Mouse (Mus musculus): Measurements from ENCODE around the gene Repin1. TPM values are rescaled to one million over a fixed set of nuclear protein-coding genes. Genes with fewer than 3 reads are reported as not detected.

Gene Repin1
- polyA plus RNA-seq, 1 experiment from 2014 or later: 21.0 TPM

DNA sequence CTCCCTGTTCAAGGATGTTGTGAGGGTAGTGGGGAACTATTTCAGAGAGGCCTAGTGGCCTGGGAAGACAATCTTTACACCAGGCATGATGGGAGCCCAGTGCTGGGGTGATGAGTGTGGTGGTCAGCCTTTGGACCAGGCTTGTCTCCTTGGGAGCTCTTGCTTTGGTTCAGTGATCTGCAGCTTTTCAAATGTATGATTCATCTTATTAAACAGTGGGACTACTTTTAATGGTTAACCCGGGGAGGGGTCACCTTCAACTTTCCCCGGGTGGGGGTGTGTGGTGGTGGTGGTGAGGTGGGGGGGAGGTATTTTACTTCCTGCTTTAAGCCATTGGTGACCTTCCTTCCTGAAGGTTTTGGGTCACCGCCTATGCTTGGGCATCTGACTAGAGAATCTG is 34.7 kb downstream of the Repin1 start:
- Histone ChIP-seq H3K4me3 (no peak overlapping the region), H3K36me3 (no peaks in the 10 kb centered on the region), H3K9me3 (no peaks in the 10 kb centered on the region), H3K4me1 (peaks cover 22% of the 10 kb centered on the region), H3K4me2 (no peak overlapping the region), H3K27ac (no peak overlapping the region), H3K9ac (no peak overlapping the region), H3K27me3 (peaks cover 47% of the 10 kb centered on the region)
- ATAC-seq (ENCODE audit: insufficient number of reproducible peaks, low FRiP score, low TSS enrichment, low read depth): no peak
- WGBS: 74% methylated on average over 3 of the region's 3 CpGs

DNA sequence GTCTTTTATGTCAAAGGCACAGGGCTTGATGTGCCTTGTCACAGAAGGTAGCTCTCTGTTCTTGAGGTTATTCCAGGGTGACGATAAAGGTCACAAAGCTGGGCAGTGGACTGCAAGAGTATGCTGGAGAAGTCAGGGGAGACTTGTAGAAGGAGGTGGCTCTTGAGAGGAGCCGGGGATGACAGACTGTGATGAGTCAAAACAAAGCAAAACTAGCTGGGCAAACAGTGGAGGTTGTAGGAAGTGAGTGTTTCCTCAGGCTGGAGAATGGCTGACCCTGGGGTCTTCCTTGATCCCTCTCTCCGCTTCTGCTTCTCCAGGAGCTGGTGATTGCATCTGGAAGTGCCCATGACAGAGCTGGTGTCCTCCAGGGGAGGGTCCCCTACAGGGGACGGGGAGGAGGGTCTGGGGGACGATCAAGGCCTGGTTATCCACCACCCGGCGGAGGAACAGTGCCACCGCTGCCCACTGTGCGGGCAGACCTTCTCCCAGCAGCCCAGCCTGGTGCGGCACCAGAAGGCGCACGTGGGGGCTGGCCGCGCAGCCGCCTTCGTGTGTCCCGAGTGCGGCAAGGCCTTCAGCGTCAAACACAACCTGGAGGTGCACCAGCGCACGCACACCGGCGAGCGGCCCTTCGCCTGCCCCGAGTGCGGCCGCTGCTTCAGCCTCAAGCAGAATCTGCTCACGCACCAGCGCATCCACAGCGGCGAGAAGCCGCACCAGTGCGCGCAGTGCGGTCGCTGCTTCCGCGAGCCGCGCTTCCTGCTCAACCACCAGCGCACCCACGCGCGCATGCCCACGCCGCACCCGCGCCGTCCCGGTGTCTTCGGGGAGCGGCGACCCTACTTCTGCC is 35.4 kb downstream of the Repin1 start:
- Histone ChIP-seq H3K4me1 (peaks cover 22% of the 10 kb centered on the region), H3K4me2 (peak overlapping the region; percentile 89), H3K4me3 (peak overlapping the region; percentile 44), H3K9ac (peak overlapping the region; percentile 33; the same call in 1 of the 2 replicates), H3K27ac (no peak overlapping the region), H3K9me3 (no peaks in the 10 kb centered on the region), H3K36me3 (no peaks in the 10 kb centered on the region), H3K27me3 (peaks cover 47% of the 10 kb centered on the region)
- no peak for ATAC-seq (ENCODE audit: insufficient number of reproducible peaks, low FRiP score, low TSS enrichment, low read depth)
- 15% methylated on average over 54 of the region's 54 CpGs for WGBS

DNA sequence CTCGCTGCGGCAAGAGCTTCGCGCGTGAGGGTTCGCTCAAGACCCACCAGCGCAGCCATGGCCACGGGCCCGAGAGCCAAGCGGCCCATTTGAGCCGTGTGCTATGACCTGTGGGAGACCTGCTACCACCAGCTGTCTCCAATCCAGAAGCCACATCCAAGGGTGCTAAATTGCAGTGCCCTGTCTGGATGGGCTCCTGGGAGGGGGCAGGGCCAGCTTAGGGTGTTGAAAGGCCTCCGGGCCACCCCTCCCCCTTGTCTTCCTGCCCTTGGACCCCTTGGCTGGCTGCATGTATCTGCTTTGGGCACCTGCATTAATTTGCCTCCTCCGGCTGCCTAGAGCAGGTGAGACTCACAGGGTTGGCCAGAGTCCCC is 36.0 kb downstream of the Repin1 start:
- peak overlapping the region; percentile 44 for H3K4me3 ChIP-seq
- H3K9ac ChIP-seq: peak overlapping the region; percentile 33; the same call in 1 of the 2 replicates
- no peaks in the 10 kb centered on the region for H3K9me3 ChIP-seq
- H3K27ac ChIP-seq: no peak overlapping the region
- ATAC-seq (ENCODE audit: insufficient number of reproducible peaks, low FRiP score, low TSS enrichment, low read depth): 0 out of 2 replicates have a peak, but pooled peaks have one; percentile 18
- no peaks in the 10 kb centered on the region for H3K36me3 ChIP-seq
- peak overlapping the region; percentile 89 for H3K4me2 ChIP-seq
- peaks cover 47% of the 10 kb centered on the region for H3K27me3 ChIP-seq
- 13% methylated on average over 13 of the region's 13 CpGs for WGBS
- H3K4me1 ChIP-seq: peaks cover 22% of the 10 kb centered on the region

DNA sequence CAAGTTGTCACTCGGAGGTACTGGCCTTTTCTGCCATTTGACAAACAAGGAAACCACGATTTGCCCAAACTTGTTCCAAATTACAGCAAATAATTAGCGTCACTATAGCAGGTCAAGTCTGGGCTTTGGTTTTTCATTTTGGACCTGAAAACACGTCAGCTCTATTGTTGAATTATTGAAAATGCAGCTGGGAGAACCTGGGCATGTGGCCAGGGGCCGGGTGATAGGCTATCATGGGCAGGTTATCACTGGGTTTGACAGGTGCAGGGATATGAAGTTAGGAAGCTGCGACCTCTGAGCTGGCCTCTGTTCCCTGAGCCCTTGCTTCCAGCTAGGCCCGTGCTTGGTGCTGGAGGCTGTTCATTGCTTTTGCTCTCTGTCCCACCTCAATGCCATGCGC is 37.1 kb downstream of the Repin1 start:
- peaks cover 22% of the 10 kb centered on the region for H3K4me1 ChIP-seq
- no peaks in the 10 kb centered on the region for H3K36me3 ChIP-seq
- no peak for ATAC-seq (ENCODE audit: insufficient number of reproducible peaks, low FRiP score, low TSS enrichment, low read depth)
- H3K27me3 ChIP-seq: peaks cover 40% of the 10 kb centered on the region
- H3K4me3 ChIP-seq: no peak overlapping the region
- no peak overlapping the region for H3K9ac ChIP-seq
- H3K27ac ChIP-seq: no peak overlapping the region
- H3K4me2 ChIP-seq: no peak overlapping the region
- H3K9me3 ChIP-seq: no peaks in the 10 kb centered on the region
- 83% methylated on average over 8 of the region's 8 CpGs for WGBS

DNA sequence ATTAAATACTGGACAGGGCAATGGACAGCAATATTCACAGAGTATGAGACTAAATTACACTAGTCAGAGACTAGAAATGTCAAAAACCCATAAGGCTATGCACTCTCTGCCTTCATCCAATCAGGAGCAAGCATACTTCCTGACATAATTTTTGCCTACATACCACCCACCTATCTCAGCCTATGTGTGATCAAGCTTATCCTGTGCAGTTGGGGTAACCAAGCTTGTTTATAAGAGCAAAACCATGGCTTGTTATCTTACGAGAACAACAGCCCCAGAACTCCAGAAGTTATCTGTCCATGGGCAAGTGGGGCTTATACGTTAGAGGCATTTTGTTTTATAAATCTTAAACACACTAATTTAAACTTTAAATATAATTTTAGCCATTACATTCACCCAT is 41.4 kb downstream of the Repin1 start:
- H3K27ac ChIP-seq: no peak overlapping the region
- H3K4me2 ChIP-seq: no peak overlapping the region
- H3K4me3 ChIP-seq: no peak overlapping the region
- no peak for ATAC-seq (ENCODE audit: insufficient number of reproducible peaks, low FRiP score, low TSS enrichment, low read depth)
- no peaks in the 10 kb centered on the region for H3K9me3 ChIP-seq
- WGBS: 78% methylated on average over 2 of the region's 2 CpGs
- H3K4me1 ChIP-seq: no peaks in the 10 kb centered on the region
- H3K9ac ChIP-seq: no peak overlapping the region
- H3K36me3 ChIP-seq: no peaks in the 10 kb centered on the region
- H3K27me3 ChIP-seq: peaks cover 2% of the 10 kb centered on the region

DNA sequence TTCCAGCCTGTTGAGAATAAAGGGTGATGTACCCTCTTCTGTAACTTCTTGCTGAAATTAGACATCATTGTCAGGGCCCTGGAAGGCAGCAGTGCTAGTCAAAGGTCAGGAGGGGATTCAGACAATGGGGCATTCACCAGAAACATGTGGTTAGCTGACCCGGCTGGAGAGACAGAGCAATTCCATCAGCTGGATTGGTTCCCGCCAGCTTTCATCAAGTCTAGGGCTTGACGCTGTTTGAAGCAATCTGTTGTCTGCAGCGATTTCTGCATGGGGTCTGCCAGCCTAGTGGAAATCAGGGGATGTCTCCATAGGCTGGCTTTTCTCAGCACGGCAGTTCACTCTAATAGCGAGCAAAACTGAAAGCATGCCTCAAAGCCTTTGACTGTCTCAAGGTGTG is 42.8 kb downstream of the Repin1 start:
- H3K9ac ChIP-seq: no peak overlapping the region
- no peaks in the 10 kb centered on the region for H3K36me3 ChIP-seq
- H3K4me1 ChIP-seq: no peaks in the 10 kb centered on the region
- ATAC-seq (ENCODE audit: insufficient number of reproducible peaks, low FRiP score, low TSS enrichment, low read depth): no peak
- no peak overlapping the region for H3K27ac ChIP-seq
- H3K4me3 ChIP-seq: no peak overlapping the region
- H3K4me2 ChIP-seq: no peak overlapping the region
- H3K27me3 ChIP-seq: no peaks in the 10 kb centered on the region
- 63% methylated on average over 6 of the region's 6 CpGs for WGBS
- H3K9me3 ChIP-seq: no peaks in the 10 kb centered on the region

DNA sequence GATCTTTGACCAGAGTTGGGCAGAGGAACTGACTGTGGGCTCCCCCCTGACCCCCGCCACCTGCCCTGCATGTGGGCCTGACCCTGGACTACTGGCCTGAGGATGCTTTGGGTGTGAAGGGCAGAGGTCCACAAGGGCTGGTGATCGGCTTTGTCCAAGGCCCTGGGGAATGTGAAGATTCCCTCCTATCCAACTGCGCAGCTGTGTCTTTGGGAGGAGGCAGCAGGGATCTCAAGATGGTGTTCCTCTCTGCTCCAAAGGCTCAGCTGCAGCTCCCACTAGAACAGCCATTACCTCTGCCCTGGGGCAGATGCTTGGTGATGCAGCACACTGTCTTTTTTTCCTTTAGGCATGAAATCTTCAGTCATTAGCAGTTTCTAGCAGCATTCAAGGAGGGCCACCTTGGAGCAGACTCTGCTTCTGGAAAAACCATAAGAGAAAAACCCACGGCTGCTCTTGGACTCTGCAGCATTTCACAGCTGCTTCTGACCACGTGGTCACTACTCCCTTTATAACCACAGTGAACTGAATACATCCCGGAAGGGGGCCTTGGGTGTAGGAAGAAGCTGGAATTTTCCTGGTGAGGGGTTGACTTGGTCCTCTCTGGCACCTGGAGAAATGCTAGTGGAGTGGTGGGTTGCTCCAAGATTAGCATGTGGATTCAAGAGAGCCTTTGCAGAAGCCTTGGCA is 44.3 kb downstream of the Repin1 start:
- 59% methylated on average over 6 of the region's 6 CpGs for WGBS
- no peak overlapping the region for H3K9ac ChIP-seq
- H3K36me3 ChIP-seq: no peaks in the 10 kb centered on the region
- H3K27ac ChIP-seq: no peak overlapping the region
- no peaks in the 10 kb centered on the region for H3K9me3 ChIP-seq
- H3K4me2 ChIP-seq: no peak overlapping the region
- H3K4me3 ChIP-seq: no peak overlapping the region
- no peak for ATAC-seq (ENCODE audit: insufficient number of reproducible peaks, low FRiP score, low TSS enrichment, low read depth)
- H3K4me1 ChIP-seq: no peaks in the 10 kb centered on the region
- no peaks in the 10 kb centered on the region for H3K27me3 ChIP-seq

DNA sequence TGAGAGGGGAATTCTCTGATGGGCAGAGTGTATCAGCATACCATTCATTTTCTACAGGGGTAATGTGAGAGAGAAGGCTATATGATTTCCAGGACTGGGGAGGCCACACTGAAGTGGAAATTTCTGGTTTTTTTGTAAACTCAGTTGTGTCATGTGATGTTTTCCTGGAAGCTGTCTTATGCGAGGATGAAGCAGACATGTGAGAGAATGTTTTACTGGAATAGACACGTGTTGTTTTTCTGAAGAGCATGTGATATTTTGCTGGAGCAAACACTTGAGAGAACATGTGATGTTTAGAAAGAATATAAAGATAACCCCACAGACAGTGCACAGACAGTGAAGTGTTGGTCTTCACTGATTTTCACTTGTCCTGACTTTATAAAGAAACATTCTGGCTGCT is 44.9 kb downstream of the Repin1 start:
- ATAC-seq (ENCODE audit: insufficient number of reproducible peaks, low FRiP score, low TSS enrichment, low read depth): no peak
- Histone ChIP-seq H3K4me1 (no peaks in the 10 kb centered on the region), H3K4me3 (no peak overlapping the region), H3K9me3 (no peaks in the 10 kb centered on the region), H3K27ac (no peak overlapping the region), H3K4me2 (no peak overlapping the region), H3K9ac (no peak overlapping the region), H3K27me3 (no peaks in the 10 kb centered on the region), H3K36me3 (no peaks in the 10 kb centered on the region)
- WGBS: 68% methylated on average over 2 of the region's 2 CpGs

DNA sequence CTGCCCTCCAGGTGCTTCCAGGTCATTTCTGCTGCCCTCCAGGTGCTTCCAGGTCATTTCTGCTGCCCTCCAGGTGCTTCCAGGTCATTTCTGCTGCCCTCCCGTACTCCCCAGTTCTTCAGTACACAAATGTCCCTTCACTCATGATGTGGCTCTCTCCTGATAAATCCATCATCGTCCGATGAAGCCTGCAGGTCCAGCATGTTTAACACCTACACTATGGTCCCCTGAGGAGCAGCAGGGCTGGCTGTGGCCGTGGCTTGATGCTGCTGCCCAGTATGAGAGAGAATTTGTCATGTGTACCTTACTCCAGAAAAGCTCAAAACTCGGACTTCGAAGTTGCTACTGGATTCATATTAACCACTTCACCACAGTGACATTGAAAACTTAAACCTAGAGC is 47.7 kb downstream of the Repin1 start:
- no peaks in the 10 kb centered on the region for H3K9me3 ChIP-seq
- H3K36me3 ChIP-seq: no peaks in the 10 kb centered on the region
- ATAC-seq (ENCODE audit: insufficient number of reproducible peaks, low FRiP score, low TSS enrichment, low read depth): no peak
- H3K27ac ChIP-seq: no peak overlapping the region
- no peak overlapping the region for H3K9ac ChIP-seq
- no peak overlapping the region for H3K4me2 ChIP-seq
- WGBS: 59% methylated on average over 6 of the region's 6 CpGs
- no peaks in the 10 kb centered on the region for H3K27me3 ChIP-seq
- H3K4me3 ChIP-seq: no peak overlapping the region
- H3K4me1 ChIP-seq: no peaks in the 10 kb centered on the region

DNA sequence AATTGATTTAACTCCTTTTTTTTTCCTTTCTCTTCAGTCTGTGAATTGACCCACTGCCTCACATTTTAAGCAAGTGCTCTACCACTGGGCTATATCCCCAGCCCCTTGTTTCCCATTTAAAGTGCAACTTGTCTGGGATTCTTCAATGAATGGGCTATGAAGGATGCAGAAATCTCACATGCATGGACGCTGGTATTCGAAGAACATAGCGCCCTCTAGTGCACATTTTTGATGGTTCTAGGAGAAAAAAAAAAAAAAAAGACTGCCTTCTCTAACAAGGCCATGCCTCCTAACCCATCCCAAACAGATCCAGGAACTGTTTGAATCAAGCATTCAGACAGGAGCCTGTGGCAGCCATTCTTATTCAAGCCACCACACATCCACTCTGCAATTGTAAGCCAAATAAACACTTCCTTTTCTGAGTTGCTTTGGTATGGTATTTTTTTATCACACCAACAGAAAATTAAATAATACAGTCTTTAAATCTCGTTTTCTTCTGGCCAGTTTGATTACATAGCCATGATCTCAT is 49.1 kb downstream of the Repin1 start:
- no peak overlapping the region for H3K4me3 ChIP-seq
- H3K4me1 ChIP-seq: no peaks in the 10 kb centered on the region
- no peak overlapping the region for H3K9ac ChIP-seq

DNA sequence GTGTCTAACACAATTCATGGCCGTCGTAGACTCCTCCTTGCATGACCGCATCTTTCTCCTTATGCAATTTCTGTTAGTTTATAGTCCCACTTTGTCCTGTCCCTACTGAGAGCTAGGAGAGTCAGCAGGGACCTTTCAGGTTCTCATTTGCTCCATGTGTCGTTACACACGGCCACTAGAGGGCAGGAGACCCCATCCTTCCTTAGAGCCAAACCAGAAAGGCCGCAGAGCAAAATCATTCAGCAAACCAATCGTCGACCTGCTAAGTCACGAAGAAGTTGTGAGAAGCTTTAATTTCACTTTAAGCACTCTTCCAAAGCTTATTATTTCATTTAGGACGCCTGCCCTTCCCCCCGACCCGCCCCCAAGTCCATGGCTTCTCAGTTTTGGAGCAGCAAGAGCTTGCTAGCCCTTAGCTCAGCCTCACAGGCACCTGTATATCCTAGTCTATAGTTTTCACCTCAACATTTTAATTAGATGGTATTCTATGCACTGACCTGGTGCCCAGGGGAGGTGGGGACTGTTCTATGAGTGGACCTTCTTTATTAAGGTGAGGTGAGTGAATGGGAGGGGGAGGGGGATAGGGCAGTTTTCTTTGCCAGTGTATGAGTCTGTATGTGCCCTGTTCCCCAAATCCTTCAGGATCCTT is 52.1 kb downstream of the Repin1 start:
- no peak overlapping the region for H3K9ac ChIP-seq
- no peaks in the 10 kb centered on the region for H3K4me1 ChIP-seq
- 9% methylated on average over 12 of the region's 12 CpGs for WGBS
- H3K27ac ChIP-seq: no peak overlapping the region
- H3K4me2 ChIP-seq: no peak overlapping the region
- no peak overlapping the region for H3K4me3 ChIP-seq
- ATAC-seq (ENCODE audit: insufficient number of reproducible peaks, low FRiP score, low TSS enrichment, low read depth): no peak
- no peaks in the 10 kb centered on the region for H3K9me3 ChIP-seq
- H3K36me3 ChIP-seq: no peaks in the 10 kb centered on the region
- H3K27me3 ChIP-seq: no peaks in the 10 kb centered on the region

More for the DNA sequence above, 49.1 kb downstream of the Repin1 start:
- no peaks in the 10 kb centered on the region for H3K27me3 ChIP-seq
- no peaks in the 10 kb centered on the region for H3K9me3 ChIP-seq
- no peak overlapping the region for H3K4me2 ChIP-seq
- ATAC-seq (ENCODE audit: insufficient number of reproducible peaks, low FRiP score, low TSS enrichment, low read depth): no peak
- no peak overlapping the region for H3K27ac ChIP-seq
- no peaks in the 10 kb centered on the region for H3K36me3 ChIP-seq
- 18% methylated on average over 4 of the region's 4 CpGs for WGBS

DNA sequence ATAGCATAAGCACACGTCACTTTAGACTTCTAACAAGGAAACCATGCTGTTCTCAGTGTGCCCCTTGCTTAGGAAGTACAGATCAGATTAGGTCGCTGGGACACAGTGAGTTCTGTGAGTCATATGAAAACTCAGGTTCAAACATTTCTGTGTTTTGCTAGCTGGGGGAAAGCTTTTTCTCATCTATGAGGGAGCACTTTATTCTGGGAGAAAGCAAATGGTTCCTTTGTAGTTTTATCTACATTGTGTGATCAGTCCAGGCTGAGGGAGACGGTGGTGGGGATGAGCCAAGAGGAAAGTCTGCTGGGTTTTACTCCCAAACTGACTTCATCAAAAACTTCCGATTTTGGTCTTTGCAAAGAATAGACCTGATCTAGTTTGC is 52.6 kb downstream of the Repin1 start:
- no peak for ATAC-seq (ENCODE audit: insufficient number of reproducible peaks, low FRiP score, low TSS enrichment, low read depth)
- Histone ChIP-seq H3K4me3 (no peak overlapping the region), H3K27ac (no peak overlapping the region), H3K9ac (no peak overlapping the region), H3K9me3 (no peaks in the 10 kb centered on the region), H3K36me3 (no peaks in the 10 kb centered on the region), H3K27me3 (no peaks in the 10 kb centered on the region), H3K4me1 (no peaks in the 10 kb centered on the region), H3K4me2 (no peak overlapping the region)
- 82% methylated on average over 4 of the region's 4 CpGs for WGBS

All from limb, embryonic 15.5 days (tissue).